Mouse (Mus musculus): ENCODE results near the gene Runx1.

The Runx1 gene

DNA sequence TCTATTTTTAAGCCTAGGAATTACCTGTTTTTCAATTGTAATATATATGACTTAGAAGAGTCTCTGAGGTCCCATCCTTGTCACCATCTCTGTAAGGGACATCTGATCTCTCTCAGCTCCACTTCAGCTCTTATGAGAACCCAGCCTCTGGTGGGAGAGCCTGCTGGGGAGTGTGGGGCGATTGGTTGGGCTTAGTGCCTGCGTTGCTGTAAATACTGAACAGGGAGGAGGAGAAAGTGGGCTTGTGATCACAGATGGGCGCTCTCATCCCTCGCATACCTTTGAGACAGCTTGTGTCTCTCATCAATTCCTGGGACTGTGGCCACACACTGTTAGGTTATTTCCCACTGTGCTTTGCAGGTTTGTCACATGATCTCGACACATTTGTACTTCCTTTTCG lies 35.3 kb downstream of the Runx1 start:
- no peak for DNase-seq

DNA sequence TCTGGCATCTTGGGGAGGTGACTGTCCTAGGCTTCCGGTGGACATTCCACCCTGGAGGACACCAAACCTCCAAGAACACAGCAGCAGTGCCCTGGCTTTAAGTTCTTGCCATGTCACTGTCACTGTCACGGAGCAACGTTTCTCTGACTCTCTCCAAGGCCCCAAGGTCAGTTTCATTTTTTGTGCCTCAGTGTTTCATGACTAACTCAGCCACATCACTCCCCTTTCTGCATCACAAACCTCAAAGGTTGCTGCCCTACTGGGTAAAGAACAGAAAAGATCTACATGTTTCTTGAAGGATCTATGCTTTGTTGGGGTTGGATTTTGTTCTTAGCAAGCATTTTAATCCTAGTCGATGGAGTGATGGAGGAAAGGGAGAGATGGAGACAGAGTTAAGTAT lies 36.1 kb downstream of the Runx1 start:
- no peak for DNase-seq

DNA sequence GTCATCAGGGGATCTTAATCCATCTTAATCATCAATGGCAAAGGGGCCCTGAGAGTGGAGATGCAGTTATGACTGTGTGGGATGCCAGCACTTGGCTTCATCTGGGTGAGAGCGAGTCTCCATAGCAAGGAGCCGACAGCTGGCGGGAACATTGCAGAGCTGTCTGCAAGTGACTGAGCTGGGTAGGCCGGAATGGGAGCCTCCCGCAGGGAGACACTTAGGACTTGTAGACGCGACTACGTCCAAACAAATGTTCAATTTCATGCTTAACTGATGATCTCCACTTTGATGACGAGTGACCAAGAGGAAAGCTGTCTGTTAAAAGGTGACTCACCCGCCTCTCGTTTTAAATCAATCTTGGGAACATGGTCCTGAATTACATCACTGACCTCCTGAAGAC lies 37.5 kb downstream of the Runx1 start:
- DNase-seq, result no peak

DNA sequence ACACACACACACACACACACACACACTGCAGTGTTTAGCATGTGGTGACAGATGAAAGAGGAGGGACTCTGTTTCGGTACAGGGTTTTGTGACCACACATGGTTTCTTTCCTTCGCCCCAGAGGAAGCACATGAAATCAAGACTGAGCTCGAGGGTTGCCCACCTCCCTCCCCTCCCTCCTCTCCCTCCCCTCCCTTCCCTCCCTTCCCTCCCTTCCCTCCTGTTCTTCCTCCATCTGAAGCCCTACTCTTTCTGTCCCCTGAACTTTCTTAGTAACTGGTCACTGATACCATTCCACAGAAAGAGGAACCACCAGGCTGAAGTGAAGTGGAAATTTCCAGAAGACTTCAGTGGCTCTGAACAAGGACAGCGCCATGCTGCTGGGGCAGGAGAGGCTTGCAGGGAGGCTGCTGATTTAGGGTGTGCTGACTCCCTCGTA lies 39.0 kb downstream of the Runx1 start:
- DNase-seq, result no peak

DNA sequence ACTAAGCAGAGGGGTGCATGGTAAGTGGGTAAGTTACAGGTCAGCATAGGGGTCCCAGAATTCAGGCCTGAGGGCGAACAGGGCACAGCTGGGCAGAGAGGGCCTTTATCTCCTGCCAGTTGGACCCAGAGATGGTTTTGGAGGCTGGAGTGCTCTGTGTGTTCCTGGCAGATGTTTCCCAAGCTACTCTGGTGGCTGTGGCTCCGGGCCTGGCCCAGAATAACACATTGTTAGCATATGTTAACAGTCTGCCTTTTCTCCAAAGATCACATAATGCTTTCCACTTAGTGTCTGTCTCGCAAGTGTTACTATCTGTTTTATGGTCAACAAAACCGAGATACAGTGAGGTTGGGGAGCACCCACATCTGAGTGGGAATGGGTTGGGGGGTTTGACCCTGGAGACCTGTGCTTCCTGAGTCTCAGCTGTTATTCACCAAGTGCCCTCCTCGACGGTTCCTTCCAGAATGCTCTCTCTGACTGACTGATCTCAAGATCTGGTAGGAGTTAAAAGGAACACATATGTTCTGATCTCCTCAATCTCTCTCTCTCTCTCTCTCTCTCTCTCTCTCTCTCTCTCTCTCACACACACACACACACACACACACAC lies 39.6 kb downstream of the Runx1 start:
- DNase-seq, result no peak

DNA sequence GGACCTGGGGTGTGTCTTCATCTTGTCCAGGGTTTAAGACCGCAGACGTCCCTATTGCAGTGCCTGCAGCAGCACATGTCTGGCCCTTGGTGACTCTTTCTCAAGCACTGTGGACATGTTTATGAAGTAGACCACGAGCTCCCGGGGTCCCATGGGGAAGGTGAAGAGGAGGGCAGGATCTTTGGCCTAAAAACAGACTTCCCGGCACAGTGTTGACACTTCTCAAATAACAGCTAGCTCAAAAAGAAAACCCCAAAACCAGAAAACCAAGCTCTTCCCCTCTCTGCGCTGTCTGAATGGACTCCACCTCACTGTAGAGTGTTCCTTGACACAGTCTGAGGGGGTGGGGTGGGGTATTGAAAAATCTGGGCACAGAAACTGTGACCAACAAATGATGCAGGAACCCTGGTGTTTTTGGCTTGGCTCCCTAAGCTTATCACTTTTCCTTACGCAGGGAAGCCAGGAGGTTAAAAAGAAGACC lies 42.3 kb downstream of the Runx1 start:
- no peak for DNase-seq

DNA sequence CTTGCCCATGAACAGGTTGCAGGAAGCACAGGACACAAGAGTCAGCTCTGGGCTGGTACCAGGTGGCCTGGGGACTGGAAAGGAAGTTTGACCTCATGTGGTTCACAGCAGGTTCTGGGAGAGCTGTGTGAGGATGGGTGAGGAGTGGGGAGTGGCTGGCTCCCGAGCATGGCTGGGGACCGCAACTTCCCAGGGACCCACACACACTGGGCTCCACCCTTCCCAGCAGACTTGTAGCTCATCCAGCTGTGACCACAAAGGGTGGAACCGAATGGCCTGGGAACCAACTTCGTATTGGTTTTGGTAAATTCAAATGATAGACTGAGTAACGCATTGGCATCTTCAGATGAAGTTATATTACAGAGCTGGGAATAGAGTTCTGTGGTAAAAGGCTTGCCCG lies 43.5 kb downstream of the Runx1 start:
- no peak for DNase-seq

DNA sequence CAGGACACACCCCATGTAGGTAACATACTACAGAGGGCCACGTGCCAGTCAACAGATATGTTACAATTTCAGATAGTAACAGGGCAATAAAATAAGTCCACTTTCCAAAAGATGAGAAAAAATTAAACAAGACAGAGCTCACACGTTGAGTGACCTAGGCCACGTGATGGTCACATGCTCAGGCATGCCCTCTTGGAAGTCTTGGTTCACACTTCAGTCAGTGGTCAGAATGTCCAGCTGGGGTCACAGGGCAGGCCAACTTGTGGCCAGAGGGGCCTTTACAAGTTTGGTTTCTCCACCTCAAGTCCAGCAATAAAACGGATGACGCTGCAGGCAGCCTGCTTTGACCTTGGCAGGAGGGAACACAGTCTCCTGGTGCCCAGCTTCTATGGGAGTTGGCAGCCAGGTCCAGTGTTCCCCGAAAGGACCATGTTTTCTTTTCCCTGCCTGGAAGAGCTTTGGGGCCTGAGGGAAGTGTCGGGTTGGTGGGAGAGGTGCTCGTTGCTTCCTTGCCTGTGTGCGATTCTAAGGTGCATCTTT lies 46.0 kb downstream of the Runx1 start:
- DNase-seq, result no peak

DNA sequence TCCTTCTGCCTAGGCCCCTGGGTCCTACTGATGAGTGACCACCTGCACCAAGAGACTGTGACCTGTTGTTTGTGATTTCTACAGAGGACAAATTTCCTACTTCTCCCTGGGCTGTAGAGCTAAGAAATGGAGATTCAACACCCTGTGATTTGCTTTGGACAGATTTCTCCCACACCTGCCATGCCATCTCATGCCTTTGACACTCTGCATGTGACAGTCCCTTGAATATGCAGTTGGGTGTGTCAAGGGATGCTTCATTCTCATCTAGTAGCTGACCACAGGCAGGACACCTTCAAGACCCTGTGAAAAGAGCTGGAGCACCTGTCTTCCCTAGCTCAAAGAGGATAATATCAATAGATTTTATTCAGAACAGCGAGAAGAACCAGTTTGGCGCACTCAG lies 46.8 kb downstream of the Runx1 start:
- DNase-seq, result no peak

DNA sequence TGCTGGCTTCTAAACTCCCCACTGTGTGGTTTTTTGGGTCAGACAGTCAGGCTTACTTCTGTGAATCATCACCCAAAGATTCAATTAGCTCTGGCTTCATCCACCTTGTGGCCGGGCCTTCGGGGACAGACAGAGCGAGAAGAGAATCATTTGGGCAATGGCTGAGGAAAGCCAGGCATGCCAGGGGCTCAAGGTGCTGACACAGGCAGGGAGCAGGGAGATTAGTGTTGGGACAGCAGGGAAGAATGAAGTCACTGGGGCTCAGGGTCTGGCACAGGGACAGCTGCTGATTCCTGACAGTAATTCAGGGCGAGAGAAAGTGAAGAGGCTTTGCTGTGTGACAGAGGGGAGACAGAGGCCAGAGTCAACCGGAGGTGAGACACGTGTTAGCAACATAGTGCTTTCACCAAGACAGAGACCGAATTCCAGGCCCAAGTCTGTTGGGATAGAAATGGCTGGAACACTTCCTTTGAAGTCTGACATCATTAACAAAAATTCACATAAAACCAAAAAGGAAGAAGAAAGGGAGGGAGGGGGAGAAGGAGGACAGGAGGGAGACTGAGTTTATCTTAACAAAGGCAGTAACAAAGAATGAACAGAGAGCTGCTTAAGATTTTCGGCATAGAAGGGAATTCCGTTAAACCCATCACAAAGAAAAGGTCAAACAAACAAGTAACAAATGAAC lies 47.7 kb downstream of the Runx1 start:
- no peak for DNase-seq

DNA sequence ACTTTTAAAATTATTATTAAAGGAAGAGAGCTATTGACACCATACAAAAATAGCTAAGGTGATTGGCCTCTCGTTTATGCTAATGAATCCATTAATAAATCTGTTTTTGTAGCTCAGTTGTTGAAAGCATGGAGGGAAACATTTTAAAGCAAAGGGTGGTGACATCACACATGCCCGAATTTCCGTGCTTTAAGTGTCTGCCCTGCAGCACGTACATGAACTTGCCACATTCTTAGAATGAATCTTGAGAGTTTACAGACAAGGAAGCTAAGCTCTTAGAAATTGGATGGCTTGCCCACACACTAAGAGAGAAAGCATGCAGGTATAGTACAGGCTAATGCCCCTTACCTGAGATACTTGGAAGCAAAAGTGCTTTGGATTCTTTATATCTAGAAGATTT lies 58.1 kb downstream of the Runx1 start:
- DNase-seq, result no peak

DNA sequence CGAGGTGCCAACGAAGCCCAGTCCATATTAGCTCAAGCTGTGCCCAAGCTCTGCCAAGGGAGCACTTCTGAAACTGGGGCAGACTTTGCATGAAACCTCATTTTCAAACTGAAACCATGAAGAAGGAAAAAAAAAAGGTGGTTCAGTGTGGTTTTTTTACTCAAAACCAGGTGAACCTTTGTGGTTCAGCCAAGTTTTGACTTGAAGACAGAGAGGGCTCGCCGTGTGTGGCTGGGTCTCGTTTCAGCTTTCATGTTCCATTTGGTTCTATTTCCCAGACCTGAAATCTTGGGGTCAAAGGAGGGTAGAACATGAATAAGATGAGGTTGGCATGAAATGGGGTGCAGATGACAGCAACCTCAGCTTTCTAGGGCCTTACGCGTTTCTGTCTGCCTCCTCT lies 58.5 kb downstream of the Runx1 start:
- DNase-seq, result no peak

DNA sequence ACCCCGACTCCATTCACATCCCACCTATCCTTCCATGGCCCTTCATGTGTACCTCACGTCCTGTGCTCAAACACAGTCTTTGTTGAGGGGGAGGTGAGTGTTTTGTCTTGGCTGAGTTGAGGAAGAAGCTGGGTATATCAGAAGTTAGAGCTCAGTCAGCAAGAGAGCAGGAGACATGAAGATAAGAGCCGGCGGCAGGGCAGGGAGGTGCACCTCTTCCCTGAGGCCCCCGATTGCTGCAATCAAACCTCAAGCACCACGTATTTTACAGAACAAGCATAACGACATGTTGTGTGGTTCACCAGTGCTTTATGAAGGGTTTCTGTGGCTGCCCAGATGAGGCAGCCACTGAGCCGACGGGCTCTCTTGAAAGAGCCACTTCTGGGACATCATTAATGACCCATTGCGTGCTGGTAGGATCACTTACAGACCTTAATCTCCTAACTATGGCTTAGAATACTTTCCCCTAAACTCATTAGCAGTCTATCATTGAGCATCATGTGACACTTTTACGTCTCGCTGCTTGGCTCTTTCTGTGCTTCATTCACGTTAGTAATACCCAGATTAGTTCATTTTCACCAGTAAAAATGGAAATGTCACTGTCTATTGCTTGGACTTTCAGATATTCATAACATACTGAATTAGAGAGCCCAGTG lies 61.1 kb downstream of the Runx1 start:
- DNase-seq, result no peak

DNA sequence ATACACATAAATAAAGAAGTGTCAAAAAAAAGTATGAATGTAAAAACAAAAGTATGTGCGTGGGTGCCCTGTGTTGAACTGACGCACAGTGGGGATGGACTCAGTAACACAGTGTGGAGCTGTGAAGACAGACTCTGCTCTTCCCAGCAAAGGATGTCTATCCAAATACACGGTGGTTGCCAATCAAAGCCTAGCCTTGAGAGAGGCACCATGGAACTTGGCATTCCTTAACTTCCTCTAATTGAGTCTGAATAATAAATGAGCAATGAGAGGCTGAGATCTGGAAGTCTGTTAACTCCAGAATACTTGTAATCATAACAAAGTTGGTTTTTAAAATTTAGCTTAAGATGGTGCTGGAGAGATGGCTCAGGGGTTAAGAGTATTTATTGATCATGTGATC lies 62.3 kb downstream of the Runx1 start:
- no peak for DNase-seq

DNA sequence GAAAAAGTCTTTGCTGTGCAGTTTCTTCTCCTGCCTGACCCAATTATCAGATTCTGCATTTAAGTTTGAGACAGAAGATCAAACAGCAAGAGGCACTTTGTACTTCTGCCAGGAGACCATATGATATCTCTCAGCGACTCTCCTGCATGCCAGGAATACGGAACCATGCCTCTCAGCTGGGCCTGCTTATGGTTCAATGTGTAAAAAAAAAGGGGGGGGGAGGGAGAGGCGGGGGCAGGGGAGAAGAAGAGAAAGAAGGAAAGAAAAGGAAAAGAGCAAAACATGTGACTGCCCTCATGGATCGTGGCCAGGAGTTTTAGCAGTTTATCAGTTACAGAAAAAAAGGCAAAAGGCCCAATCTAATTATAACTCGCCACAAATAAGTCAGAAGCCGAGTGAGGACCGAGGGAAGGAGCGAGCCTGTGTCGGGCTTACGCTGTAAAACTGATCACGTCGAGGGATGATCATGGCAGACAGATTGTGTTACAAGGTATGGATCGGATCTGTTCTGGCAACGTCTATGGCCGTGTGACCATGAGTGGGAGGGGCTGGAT lies 63.9 kb downstream of the Runx1 start:
- peak; percentile 64 for DNase-seq

DNA sequence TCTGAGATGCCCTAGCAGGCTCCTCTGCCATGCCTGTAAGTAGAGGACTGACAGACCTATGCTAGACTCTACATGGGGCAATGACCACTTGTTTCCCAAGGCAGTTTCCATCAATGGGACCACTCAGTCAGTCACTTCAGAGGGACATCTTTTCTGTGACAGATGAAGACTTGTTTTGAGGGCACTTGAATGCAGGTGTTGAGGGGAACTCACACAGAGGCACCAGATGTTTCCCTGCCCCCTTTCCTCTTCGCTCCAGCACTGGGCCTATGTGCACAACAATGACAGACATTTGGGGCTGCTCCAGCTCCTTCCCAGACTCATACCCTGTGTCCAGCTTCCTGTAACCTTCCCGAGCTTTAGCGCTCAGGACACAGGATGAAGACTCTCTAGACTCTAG lies 65.9 kb downstream of the Runx1 start:
- DNase-seq, result no peak

DNA sequence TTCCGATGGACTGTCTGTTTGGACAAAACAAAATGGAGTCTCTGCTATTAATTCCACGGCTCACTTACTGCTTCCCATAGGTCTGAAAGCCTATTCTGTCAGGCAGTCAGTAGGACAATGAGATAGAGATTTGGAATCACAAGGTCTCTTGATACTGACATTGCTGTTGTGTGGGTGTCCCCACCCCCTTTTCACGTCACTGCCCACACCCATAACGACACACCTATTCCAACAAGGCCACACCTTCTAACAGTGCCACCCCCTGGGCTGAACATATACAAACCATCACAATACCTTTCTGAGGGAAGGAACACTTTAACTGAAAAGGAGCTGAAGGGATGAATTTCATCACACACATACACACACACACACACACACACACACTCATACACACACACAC lies 68.4 kb downstream of the Runx1 start:
- no peak for DNase-seq

DNA sequence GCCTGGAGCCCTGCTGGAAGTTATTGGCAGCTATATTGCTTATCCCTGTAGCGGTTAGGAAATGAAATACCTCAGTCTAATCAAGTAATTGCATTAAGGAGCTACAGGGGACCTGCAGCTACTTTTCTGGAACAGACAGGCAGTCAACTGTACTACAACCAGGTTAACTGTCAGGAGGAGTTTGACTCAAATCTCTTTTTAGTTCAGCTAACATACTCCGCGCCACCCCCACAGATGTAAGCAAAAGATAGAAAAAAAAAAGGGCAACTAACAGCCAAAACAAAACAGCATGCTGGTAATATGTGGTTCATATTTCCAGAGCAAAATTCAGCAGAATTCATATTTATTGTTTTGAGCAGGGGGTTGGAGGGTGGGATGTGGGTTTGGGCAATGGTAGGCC lies 72.0 kb downstream of the Runx1 start:
- no peak for DNase-seq

DNA sequence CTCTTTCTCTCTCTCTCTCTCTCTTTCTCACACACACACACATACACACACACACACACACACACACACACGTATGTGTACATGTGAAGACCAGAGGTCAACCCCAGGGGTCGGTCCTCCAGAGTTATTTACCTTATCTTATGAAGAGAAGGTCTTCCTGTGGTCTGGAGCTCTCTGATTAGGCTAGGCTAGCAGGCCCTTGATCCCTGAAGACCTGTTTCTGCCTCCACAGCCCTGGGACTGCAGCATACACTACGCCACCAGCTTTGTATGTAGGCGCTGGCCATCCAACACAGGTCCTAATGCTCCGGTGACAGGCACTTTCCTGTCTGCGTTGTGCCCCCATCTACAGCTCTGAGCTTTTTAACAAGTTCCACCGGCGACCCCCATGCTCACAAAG lies 72.8 kb downstream of the Runx1 start:
- no peak for DNase-seq

DNA sequence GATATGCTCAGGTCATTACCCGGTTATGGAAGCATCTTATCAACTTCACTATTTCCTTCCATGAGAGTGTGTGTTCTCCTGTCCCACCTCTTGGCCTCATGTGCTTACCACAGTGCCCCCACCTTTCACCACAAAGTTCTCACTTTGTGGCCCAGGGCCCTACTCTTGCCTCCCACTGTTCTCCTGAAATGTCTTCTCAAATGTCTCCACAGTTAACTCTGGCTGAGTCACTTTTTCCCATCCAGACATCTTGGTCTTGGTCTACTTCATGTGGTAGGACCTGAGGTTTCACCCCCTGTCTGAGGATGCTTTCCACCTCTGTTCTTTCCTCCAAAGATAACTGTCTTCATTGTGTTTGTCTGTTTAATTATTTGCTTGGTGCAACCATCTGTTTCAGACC lies 77.7 kb downstream of the Runx1 start:
- DNase-seq, result no peak

DNA sequence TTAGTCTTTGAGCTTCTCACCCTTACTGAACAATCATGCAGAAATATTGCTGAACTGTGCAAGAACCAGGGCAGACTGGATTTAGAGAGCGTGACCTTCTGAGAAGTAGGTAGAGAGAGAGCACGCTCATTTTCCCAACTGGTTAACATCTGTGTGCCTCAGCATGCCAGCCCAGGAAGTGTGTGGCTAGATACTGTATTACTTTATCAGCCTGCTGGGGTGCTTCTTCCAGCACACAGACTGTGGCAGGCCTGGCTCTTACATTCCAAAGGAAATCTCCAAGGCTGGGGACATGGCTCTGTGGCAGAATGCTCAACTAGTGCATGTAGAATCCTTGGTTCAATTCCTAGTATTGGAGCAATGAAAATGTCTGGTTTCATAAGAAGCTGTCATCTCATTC lies 78.9 kb downstream of the Runx1 start:
- no peak for DNase-seq

DNA sequence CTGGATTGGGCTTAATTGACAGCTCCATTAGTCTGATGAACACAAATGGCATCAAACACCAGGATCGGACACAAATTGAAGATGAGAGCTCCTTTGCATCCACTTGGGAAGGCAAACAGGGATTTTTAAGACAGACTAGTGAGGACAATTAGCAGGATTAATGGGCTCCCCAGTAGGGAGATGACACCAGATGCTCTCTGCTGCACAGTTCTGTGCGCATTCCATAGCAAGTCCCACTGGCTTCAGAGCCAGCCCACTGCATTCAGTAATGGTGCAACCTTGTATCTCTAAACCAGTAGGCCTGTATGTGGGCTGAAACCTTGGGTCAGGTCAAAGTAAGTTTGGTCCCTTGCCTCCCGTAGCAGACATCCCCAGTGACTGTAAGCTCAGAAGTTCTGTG lies 80.7 kb downstream of the Runx1 start:
- DNase-seq, result no peak

DNA sequence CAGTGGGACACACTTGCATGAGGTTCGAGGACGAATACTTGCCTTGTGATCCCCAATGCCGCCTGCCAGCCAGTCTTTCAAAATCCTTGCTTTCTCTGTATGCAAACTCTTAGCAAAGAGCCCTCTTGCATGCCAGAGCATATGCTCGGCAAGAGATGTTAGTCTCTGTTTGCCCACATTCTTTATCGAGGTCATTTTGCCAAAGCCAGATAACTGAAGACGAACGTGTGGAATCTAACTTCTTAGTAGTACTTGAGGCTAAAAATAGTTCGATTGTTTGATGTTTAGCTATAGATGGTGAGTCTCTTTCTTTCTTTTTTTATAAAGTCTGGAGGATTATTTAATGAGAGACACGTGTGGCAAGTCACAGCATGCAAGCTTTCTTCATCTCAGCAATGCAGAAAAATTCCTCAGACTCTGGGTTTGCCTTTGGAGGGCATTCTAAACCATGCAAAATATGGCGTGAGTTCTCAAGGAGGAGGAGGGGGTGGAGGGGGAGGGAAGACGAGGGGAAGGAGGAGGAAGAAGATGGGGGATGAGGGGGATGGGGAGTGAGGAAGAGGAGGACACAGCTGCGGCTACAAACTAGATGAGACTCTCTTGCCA lies 81.7 kb downstream of the Runx1 start:
- DNase-seq, result no peak

DNA sequence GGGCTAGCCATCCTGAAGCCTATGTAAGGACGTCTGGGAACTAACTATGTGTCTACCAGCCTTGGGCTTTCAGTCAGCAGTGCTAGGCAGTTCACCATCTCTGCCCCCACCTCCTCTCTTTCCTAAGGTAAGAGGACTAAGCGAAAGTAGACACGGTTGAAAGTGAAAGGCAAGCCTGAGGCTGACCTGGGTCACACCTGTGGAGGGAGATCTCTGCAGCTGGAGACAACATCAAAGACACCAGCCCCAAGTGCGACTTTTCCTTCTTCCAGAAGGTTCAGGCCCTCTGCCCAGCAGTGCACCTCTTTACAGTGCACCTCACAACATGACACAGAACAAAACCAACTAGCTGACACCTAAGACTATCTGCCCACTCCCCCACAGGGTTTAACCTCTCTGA lies 82.2 kb downstream of the Runx1 start:
- DNase-seq, result no peak

Measured in cerebellum, adult 9-11 months (tissue).